Mouse (Mus musculus) MEL (cell line): Measurements from ENCODE around the gene Dcbld1. TPM values are rescaled to one million over a fixed set of nuclear protein-coding genes. Genes with fewer than 3 reads are reported as not detected.

Source experiments
- DNase-seq: peaks from one replicate; pipeline ENCODE4 v3.0.0; 2011; ENCODE audit warnings: low read depth, low spot score
- H3K27ac ChIP-seq: 2 replicates; pipeline ENCODE4 v1.5.1; 2012; ENCODE audit warnings: low read depth, mild to moderate bottlenecking, control low read depth, low read length, moderate library complexity; ENCODE audit not compliant: control insufficient read depth
- H3K27me3 ChIP-seq, 2 experiments: fragments of 150-350 bp in 1 of 2; sonication (generic) in 1 of 2; 2 replicates each; pipeline ENCODE4 v1.6.1; 2012; ENCODE audit warnings: low read length in 2 of 2, mild to moderate bottlenecking in 2 of 2, improper control_type of control experiment in 1 of 2, moderate library complexity in 1 of 2; ENCODE audit not compliant: insufficient read depth in 2 of 2, control insufficient read depth in 1 of 2
- H3K36me3 ChIP-seq, 2 experiments: 2 replicates each; pipeline ENCODE4 v1.6.1; 2012 to 2014; ENCODE audit warnings: low read length in 2 of 2, improper control_type of control experiment in 1 of 2, inconsistent platforms in 1 of 2, mild to moderate bottlenecking in 1 of 2; ENCODE audit not compliant: insufficient read depth in 2 of 2, control insufficient read depth in 1 of 2
- H3K4me1 ChIP-seq, 2 experiments: fragments of 150-350 bp in 1 of 2; sonication (generic) in 1 of 2; 2 replicates each; pipeline ENCODE4 v1.6.1; 2012; ENCODE audit warnings: low read length in 2 of 2, improper control_type of control experiment in 1 of 2, mild to moderate bottlenecking in 1 of 2; ENCODE audit not compliant: insufficient read depth in 2 of 2, control insufficient read depth in 1 of 2
- H3K4me3 ChIP-seq, 2 experiments: fragments of 150-350 bp in 1 of 2; sonication (generic) in 1 of 2; 2 replicates each; pipeline ENCODE4 v1.5.1; 2012; ENCODE audit warnings: low read depth in 2 of 2, low read length in 2 of 2, mild to moderate bottlenecking in 2 of 2, moderate library complexity in 2 of 2, control low read depth in 1 of 2, improper control_type of control experiment in 1 of 2; ENCODE audit not compliant: control insufficient read depth in 1 of 2, insufficient read depth in 1 of 2
- H3K79me2 ChIP-seq: 2 replicates; pipeline ENCODE4 v1.6.1; 2012; ENCODE audit warnings: mild to moderate bottlenecking, low read length, moderate library complexity; ENCODE audit not compliant: control insufficient read depth, poor library complexity, insufficient read depth
- H3K9ac ChIP-seq: 2 replicates; pipeline ENCODE4 v1.6.1; 2012; ENCODE audit warnings: low read depth, mild to moderate bottlenecking, control low read depth, low read length, moderate library complexity; ENCODE audit not compliant: control insufficient read depth, poor library complexity, severe bottlenecking
- H3K9me3 ChIP-seq: fragments of 150-350 bp; sonication (generic); replicated peaks from 2 replicates; pipeline ENCODE4 v1.6.1; 2012; ENCODE audit warnings: mild to moderate bottlenecking, low read length, improper control_type of control experiment, moderate library complexity; ENCODE audit not compliant: insufficient read depth
- KAT2A ChIP-seq: conservative IDR thresholded peaks from 2 replicates; pipeline ENCODE4 v1.6.1; 2012; ENCODE audit warnings: low read depth, low read length, improper control_type of control experiment, inconsistent platforms
- MAFK ChIP-seq: IDR thresholded peaks from 2 replicates; pipeline ENCODE4 v1.6.1; 2011; ENCODE audit warnings: low read depth, mild to moderate bottlenecking, low read length, improper control_type of control experiment, borderline replicate concordance
- MAZ ChIP-seq: IDR thresholded peaks from 2 replicates; pipeline ENCODE4 v1.6.1; 2012; ENCODE audit warnings: low read depth, mild to moderate bottlenecking, inconsistent platforms, low read length, improper control_type of control experiment
- MEF2A ChIP-seq: IDR thresholded peaks from 2 replicates; pipeline ENCODE4 v1.6.1; 2014; ENCODE audit warnings: low read depth, mild to moderate bottlenecking, inconsistent platforms, low read length, improper control_type of control experiment; ENCODE audit not compliant: poor library complexity, insufficient replicate concordance, severe bottlenecking; ENCODE audit errors: extremely low read depth
- MXI1 ChIP-seq: IDR thresholded peaks from 2 replicates; pipeline ENCODE4 v1.6.1; 2011; ENCODE audit warnings: mild to moderate bottlenecking, low read depth, low read length, improper control_type of control experiment
- MYC ChIP-seq: IDR thresholded peaks from 2 replicates; pipeline ENCODE4 v1.6.1; 2011; ENCODE audit warnings: low read depth, mild to moderate bottlenecking, low read length, improper control_type of control experiment, moderate library complexity
- NELFE ChIP-seq: IDR thresholded peaks from 2 replicates; pipeline ENCODE4 v1.6.1; 2011; ENCODE audit warnings: low read depth, low read length, improper control_type of control experiment
- POLR2A ChIP-seq, 2 experiments: IDR thresholded peaks; 2 replicates each; pipeline ENCODE4 v1.6.1; 2011 to 2012; ENCODE audit warnings: low read length in 2 of 2, mild to moderate bottlenecking in 2 of 2, control low read depth in 1 of 2, improper control_type of control experiment in 1 of 2, low read depth in 1 of 2, moderate library complexity in 1 of 2; ENCODE audit not compliant: control insufficient read depth in 1 of 2, insufficient read depth in 1 of 2, poor library complexity in 1 of 2
- POLR2AphosphoS5 ChIP-seq: IDR thresholded peaks from 2 replicates; pipeline ENCODE4 v1.6.1; 2012; ENCODE audit warnings: low read depth, borderline replicate concordance, mild to moderate bottlenecking, inconsistent platforms, low read length, moderate library complexity, mixed read lengths
- RAD21 ChIP-seq: IDR thresholded peaks from 2 replicates; pipeline ENCODE4 v1.6.1; 2011; ENCODE audit warnings: mild to moderate bottlenecking, low read depth, low read length, improper control_type of control experiment
- RCOR1 ChIP-seq: IDR thresholded peaks from 2 replicates; pipeline ENCODE4 v1.6.1; 2012; ENCODE audit warnings: low read depth, mild to moderate bottlenecking, inconsistent platforms, low read length, improper control_type of control experiment
- SMC3 ChIP-seq: IDR thresholded peaks from 2 replicates; pipeline ENCODE4 v1.6.1; 2011; ENCODE audit warnings: low read depth, low read length, improper control_type of control experiment
- TAL1 ChIP-seq: IDR thresholded peaks from 2 replicates; pipeline ENCODE4 v1.6.1; 2012; ENCODE audit warnings: mild to moderate bottlenecking, inconsistent platforms, low read length, moderate library complexity, mixed read lengths
- USF1 ChIP-seq: IDR thresholded peaks from 2 replicates; pipeline ENCODE4 v1.6.1; 2014; ENCODE audit warnings: low read depth, mild to moderate bottlenecking, inconsistent platforms, low read length, improper control_type of control experiment, moderate library complexity
- ZC3H11A ChIP-seq: IDR thresholded peaks from 2 replicates; pipeline ENCODE4 v1.6.1; 2012; ENCODE audit warnings: low read depth, mild to moderate bottlenecking, inconsistent platforms, low read length, improper control_type of control experiment
- ZKSCAN1 ChIP-seq: IDR thresholded peaks from 2 replicates; pipeline ENCODE4 v1.6.1; 2012; ENCODE audit warnings: low read depth, mild to moderate bottlenecking, inconsistent platforms, low read length, improper control_type of control experiment, moderate library complexity
- ZMIZ1 ChIP-seq: IDR thresholded peaks from 2 replicates; pipeline ENCODE4 v1.6.1; 2012; ENCODE audit warnings: low read depth, mild to moderate bottlenecking, inconsistent platforms, low read length, improper control_type of control experiment, moderate library complexity
- polyA plus RNA-seq, 2 experiments: library from polyadenylated mRNA; stranded (reverse) in 1 of 2; unstranded in 1 of 2; fragments of >175 nt in 1 of 2; fragments of >200 nt in 1 of 2; gene quantifications; 2 replicates each; pipeline versions ENCODE4 v1.2.1 to v1.2.4; 2012; ENCODE audit warnings: low replicate concordance in 2 of 2, low read depth in 1 of 2; ENCODE audit not compliant: insufficient read length in 2 of 2, insufficient read depth in 1 of 2, missing spikeins in 1 of 2
- total RNA-seq: library from RNA; depleted of rRNA; stranded (reverse); fragments of 300-350 nt; gene quantifications from 2 replicates; pipeline ENCODE4 v1.2.3, GENCODE M21; 2012

Dcbld1 gene
- total and polyA plus RNA-seq, 3 experiments, result 4.0 to 7.1 TPM; not detected in 1

DNA sequence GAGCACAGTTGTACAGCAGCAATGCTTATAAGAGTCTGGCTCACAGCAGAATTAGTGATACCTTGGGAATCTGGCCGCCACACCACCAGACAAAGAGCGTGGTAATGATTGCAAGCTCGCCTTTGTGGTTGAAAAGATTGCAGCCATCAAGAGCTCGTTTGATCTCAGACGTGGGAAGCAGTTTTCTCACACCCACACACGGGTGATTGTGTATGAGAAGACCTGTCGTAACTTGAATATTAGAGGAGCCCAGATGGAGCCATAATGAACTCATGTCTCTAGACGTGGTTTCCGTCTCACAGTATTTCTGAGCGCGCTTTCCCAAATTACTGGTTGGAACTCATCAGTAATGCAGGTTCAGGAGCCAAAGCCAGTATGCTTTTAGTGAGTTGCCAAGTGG is 20.0 kb downstream of the Dcbld1 start:
- Histone ChIP-seq H3K27ac (no peak overlapping the region), H3K36me3 (peaks cover 0 to 9% of the 10 kb centered on the region in 2 experiments; a peak in 2 of 4 replicates), H3K4me3 (no peak overlapping the region), H3K27me3 (no peaks in the 10 kb centered on the region), H3K9ac (no peak overlapping the region), H3K4me1 (peaks cover 0 to 6% of the 10 kb centered on the region in 2 experiments; a peak in 2 of 4 replicates), H3K9me3 (no peaks in the 10 kb centered on the region), H3K79me2 (no peaks in the 10 kb centered on the region)
- TF ChIP-seq MAZ, result no peak
- no peak for DNase-seq

DNA sequence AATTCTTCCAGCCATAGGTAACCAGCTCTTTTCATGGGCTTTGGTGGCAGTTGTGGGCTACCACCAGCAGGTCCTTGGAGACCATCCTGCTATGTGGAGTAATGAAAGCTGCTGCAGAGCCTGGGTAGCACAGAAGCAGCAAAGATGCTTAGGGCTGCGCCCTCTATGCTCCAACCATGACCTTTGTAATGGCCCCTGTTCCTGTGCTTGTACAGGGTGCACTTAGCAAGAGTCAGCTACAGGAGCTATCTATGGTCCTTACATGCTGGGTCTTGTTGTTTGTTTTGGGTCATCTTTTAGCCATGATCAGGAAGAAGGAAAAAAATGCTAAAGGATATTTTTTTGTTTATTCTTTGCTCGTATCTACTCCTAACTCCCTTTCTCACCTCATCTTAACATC is 24.3 kb downstream of the Dcbld1 start:
- Histone ChIP-seq H3K27me3 (no peaks in the 10 kb centered on the region), H3K27ac (no peak overlapping the region), H3K79me2 (no peaks in the 10 kb centered on the region), H3K4me1 (peaks cover 11 to 21% of the 10 kb centered on the region in 2 experiments), H3K36me3 (peaks cover 0 to 19% of the 10 kb centered on the region in 2 experiments; a peak in 3 of 4 replicates), H3K9ac (no peak overlapping the region), H3K4me3 (no peak overlapping the region), H3K9me3 (no peaks in the 10 kb centered on the region)
- TF ChIP-seq ZKSCAN1 (no peak), MXI1 (no peak)
- DNase-seq, result no peak

- no peaks in the 10 kb centered on the region for H3K79me2 ChIP-seq
- no peaks in the 10 kb centered on the region for H3K27me3 ChIP-seq
- no peak for DNase-seq
- no peak overlapping the region for H3K4me3 ChIP-seq
- no peak overlapping the region for H3K9ac ChIP-seq
- peaks cover 0 to 19% of the 10 kb centered on the region in 2 experiments; a peak in 3 of 4 replicates for H3K36me3 ChIP-seq
- TF ChIP-seq MAFK (no peak), MYC (no peak), ZC3H11A (no peak), USF1 (no peak), KAT2A (no peak), RAD21 (no peak), POLR2AphosphoS5 (no peak), ZMIZ1 (no peak), MEF2A (no peak), POLR2A (IDR thresholded peaks at IDR 0.05; ENCODE audit: control insufficient read depth in 1 of 2, insufficient read depth in 1 of 2, low read depth in 1 of 2, low read length in 2 of 2, poor library complexity in 1 of 2) (no peak), ZKSCAN1 (no peak), TAL1 (no peak), RCOR1 (no peak), MXI1 (no peak), NELFE (no peak), SMC3 (no peak)
- TF ChIP-seq, all 39 proteins: peak for 0
- no peaks in the 10 kb centered on the region for H3K9me3 ChIP-seq
- H3K4me1 ChIP-seq, result peaks cover 11 to 21% of the 10 kb centered on the region in 2 experiments
- H3K27ac ChIP-seq, result no peak overlapping the region
Measured at GRCm38 (mm10) chr10:52258180-52258948, 24.9 kb downstream of the Dcbld1 start.
